Mouse (Mus musculus) kidney, adult 8-10 months (tissue): ENCODE data around the gene Adarb1.

Source experiments
- DNase-seq, 2 experiments: peaks; one replicate each; pipeline ENCODE4 v3.0.0; 2022

Adarb1 gene

GRCm38 (mm10) chr10:77418138-77418537, at the start of gene Adarb1:
Gene Adarb1 (minus strand): TSS chr10:77418270.
- DNase-seq = peak; percentile 87 to 90

DNA sequence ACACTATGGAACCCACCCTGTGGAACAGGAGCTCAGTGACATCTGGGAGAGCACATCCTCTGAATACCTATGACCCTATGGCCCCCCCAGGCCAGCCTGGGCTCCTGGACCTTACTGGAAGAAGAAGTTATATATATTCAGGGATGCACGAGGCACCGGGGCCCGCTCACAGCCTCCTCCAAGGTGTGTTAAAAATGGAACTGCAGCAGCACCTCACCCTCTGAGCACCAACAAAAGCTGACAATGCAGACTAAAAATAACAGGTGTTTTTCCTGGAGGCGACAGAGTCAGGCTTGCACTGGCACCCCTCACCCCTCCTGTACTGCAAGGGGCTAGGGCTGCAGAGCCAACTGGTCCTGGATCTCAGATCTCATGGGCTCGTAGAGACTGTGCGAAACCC, 49.3 kb upstream of the Adarb1 start:
- no peak for DNase-seq

DNA sequence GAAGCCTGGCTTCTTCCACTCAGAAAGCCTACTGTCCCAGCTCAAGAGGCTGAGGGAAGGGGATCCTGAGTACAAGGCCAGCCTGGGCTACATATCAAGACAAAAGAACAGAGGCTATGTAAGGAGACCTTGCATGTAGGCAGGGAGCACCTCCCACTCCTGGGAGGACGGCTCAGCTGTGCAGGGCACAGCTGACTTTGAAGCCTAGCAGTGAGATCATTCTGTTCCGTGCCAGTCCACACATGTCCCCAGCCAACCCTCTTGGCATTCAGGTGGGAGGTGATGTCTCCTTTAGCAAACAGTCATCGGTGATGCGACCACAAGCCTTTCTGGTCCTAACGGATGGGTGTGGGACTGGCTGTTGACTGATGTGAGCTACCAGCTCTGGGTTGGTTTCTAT, 47.8 kb upstream of the Adarb1 start:
- DNase-seq = no peak

DNA sequence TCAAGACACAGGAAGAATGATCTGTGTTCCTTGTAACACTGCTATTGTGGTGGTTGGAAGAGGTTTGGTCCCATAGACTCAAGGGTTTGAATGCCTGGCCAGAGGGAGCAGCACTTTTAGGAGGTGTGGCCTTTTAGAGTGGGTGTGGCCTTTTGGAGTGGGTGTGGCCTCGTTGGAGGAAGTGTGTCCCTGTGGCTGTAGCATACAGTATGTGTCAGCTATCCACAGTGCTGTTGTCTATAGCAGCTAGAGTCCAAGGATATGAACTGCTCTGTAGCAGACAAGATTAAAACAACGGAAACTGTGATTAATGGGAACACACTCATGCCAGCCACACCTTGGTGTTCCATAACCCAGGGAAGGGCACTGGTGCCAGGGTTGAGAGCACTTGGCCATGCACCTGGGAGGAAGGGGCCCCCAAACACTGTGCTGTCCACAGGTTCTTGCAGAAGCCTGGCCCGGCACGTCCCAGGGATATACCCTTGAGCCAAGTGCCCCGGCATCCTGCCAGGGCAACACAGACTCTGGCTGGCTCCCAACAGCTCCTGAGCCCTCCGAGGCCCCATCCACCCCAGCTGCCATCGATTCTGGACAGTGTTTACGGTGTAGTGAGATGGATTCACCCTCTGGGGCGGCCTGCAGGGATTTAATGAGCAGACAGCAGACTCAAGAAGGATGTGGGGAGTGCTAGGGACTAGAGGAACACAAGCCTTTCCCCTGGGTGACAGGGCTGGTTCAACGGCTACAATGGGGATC, 46.3 kb upstream of the Adarb1 start:
- no peak for DNase-seq

DNA sequence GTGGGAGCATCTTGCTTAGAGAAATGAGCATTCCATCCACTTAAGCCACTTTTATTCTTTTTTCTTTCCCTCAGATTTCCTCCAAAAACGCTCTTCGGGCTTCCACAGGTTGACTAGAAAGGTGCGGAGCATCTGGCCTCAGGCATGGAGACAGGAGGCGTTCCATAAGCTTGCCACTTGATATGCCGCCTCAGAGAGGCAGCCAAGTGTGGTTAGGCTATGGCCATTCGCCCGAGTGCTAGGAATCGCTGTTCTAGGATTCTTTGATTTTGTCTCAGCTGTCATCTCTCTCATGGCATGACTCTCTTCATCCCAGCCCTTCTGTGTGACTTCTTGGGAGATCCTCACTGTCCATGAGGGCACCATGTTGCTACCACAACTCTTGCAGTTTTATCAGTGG, 43.1 kb upstream of the Adarb1 start:
- DNase-seq = no peak

- no peak for DNase-seq
Observed at GRCm38 (mm10) chr10:77457701-77458100, 39.6 kb upstream of the Adarb1 start.

DNA sequence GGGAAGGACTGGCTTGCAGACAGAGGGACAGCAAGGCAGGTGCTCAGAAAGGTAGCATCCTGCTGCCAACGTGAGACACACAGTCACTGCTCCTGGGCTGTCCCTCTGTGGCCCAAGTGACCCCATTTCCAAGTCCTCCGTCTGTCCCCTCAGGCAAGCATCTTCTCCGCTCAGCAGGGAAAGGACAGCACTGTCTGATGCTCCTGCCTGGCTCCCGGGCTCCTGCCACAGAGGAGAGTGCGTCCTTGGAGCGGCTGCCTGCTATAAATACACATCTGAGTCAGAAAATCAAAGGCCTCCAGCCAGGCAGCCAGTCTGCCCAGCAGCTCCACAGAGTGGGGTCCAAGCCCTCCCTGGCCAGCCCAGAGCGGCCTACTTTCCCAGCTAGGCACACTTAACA, 38.4 kb upstream of the Adarb1 start:
- no peak for DNase-seq

DNA sequence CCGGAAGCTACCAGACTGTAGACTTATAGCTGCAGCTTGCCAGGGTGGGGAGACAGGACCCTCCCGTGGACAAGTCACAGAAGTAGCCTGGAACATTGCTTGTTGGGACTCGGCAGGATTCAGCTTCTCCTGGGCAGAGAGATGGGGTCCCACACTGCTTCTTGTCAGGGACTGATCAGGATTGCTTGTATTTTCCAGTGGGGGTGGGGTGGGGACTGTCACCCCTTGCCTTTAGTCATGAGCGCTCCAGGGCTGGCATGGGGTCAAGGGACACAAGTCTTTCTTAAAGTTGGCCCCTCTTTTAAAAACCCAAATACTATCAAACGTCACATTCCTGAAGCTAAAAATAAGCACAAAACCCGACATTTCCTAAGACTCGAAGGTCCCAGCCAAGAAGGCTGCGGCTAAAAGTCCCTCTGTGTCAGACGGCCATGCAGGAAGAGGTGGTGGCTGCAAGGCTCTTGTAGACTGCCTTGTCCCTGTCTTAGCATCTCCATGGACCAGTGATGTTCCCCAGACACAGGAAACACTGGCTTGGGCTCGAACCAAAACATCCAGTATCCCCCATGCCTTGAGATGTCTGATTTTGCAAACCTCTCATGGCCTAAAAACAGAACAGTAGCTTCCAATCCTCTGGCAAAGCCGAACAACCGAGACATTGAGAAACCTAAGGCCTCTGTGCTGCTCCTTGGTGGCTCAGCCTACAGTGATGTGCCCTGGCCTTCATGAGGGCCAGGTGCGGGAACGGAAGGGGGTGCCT, 37.4 kb upstream of the Adarb1 start:
- DNase-seq = no peak

- DNase-seq = no peak
Observed at GRCm38 (mm10) chr10:77454795-77455194, 36.7 kb upstream of the Adarb1 start.

DNA sequence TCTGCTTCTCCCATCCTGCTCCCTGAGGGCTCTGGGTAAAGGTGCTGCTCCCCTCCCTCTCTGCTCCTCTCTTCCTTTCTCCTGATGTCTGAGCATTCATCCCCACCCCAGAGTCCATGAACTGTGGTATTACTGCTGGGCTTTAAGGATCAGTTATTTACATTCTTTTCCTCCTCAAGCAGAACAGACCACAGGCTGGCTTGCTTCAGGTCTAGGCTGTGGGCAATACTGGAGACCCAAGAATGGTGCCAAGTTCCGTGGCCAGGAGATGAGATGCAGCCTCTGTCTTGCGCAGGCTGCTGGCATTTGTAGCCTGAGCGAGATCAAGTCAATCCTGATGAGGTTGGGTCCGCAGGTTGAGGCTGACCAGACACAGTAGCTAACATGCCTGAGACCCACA, 33.8 kb upstream of the Adarb1 start:
- no peak for DNase-seq

GRCm38 (mm10) chr10:77450159-77450464, 32.0 kb upstream of the Adarb1 start:
- DNase-seq = no peak

DNA sequence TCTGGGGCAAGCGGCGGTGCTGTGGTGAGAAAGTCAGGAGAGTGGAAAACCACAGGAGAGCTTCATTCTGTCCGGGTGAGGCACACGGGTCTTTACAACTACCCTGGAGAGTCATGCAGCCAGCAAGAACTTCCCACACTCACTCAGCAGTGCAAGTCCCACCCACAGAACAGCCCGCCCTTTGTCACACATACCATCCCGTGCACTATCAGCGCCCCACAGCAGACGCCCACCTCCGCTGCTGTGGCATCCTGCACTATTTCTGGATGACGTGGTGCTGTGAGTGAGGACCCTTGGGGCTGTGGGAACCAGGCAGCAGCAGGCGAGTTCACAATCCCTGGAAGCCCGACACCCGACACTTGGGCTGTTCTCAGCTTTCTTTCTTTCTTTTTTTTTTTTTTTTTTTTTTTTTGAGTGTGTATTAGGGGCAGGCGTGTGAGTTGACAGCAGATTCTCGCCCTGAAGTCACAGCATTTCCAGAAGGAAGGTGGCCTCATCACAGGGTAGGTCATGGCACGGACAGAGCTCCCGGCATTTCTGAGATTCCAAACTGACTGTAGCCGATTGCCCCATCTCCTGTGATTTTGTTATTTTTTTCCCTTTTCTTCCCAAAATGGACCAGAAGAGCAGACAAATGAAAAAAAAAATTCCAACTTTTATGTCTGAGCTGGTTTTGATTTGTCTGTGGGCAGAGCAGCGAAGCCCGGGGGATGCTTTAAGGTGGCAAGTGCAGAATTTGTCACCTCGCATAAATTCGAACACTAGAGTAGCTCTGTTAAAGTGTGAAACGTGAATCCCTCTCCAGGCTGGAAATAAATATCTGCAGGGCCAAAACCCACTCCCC, 31.5 kb upstream of the Adarb1 start:
- no peak for DNase-seq

- DNase-seq = no peak
Observed at GRCm38 (mm10) chr10:77448698-77449247, 30.7 kb upstream of the Adarb1 start.

DNA sequence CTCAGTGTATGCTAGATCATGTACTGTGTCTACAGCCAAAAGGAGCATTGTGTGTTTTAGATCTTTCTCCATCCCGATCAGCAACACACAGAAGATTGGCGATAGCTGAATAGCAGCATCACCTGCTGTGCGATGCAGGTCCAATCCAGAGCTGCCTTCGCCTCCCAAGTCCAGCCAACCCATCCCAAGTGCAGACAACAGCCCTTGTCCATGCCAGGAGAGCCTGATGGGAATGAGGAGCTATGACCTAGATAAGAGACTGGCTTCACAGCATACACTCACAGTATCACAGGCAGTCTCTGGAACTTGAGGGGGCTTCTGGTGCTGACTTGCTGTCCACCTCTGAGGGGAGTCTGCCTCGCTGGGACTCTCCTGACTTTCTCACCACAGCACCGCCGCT, 30.1 kb upstream of the Adarb1 start:
- DNase-seq = no peak

DNA sequence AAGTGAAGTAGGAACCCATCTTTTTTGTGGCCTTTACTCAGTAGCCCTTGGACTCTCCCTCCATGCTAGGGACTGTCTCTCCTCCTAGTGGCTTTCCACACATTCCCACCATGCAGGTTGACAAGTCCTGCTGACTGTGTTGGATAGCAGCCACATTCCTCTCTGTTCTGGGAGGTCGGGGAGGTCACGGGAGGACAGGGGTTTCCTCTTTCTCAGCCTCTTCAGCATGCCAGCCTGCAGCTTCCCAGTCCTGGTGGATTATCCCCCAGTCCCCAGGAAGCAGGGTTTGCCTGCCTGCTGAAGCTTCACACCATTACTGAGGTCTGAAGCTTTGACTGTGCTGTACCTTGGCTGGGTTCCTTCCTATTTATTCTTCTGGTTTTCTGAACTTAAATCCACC, 29.7 kb upstream of the Adarb1 start:
- no peak for DNase-seq

- DNase-seq = peak in 1 of 2 experiments; percentile 58
Observed at GRCm38 (mm10) chr10:77442250-77442649, 24.2 kb upstream of the Adarb1 start.

GRCm38 (mm10) chr10:77441812-77442211, 23.7 kb upstream of the Adarb1 start:
- DNase-seq = no peak

DNA sequence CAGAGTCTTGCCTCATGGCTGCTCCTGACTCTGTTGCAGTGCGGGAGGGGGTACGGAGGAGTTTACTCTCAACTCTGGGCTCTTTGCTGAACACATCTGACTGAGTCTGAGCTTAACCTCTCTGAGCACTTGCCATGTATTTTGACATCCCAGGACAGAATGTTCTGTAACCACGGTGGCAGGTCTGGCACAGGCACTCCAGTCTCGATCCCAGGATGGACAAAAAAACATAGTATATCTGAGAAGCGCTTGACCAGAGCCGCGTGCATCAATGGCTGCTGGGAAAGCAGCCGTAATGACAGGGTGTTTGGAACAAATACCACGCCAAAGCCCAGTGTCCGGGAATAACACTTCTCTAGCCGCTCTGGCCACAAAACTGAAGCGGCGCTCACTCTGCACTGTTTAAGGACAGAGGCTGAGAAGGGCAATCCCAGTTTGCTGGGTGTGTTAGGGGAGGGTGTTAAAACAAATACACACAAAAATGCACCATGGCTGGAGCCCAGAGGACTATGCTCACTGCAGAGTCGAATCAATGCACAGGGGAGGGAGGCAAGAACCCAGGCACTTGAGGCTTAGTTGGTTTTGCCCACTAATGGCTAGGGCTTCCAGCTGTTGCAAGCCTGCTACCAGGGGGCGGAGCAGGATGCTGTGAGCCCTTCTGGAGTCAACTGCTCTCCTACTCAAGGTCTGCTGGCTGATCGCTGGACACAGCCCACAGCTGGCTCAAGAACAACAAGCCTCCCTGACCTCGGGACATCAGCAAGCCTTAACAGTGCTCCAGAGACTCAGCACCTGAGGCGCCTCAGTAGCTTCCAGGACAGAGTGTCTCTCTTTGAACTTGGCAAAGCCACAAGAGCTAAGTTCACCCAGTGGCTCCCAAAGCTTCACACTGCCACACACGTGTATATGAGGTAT, 23.0 kb upstream of the Adarb1 start:
- DNase-seq = peak in 1 of 2 experiments; percentile 73

- DNase-seq = no peak
Observed at GRCm38 (mm10) chr10:77440286-77440685, 22.2 kb upstream of the Adarb1 start.

GRCm38 (mm10) chr10:77439026-77439425, 21.0 kb upstream of the Adarb1 start:
- DNase-seq = no peak

DNA sequence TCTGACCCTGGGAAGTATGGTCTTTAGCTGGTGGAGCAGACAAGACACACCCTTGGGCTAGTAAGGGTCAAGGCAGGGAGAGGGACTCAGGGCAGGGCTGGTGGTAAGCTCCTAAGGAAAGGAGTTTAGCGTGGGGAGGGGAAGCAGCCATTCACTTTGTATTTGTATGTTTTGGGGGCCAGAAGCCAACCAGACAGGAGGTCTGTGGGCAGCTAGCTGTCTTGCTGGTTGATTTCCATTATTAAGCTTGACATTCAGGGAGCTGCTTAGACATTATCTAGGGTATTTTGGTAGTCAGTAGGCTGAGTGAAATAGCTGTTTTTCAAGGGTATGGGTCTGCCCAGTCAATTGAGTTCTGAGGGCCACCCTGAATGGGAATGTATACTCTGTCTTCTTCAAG, 20.0 kb upstream of the Adarb1 start:
- no peak for DNase-seq

DNA sequence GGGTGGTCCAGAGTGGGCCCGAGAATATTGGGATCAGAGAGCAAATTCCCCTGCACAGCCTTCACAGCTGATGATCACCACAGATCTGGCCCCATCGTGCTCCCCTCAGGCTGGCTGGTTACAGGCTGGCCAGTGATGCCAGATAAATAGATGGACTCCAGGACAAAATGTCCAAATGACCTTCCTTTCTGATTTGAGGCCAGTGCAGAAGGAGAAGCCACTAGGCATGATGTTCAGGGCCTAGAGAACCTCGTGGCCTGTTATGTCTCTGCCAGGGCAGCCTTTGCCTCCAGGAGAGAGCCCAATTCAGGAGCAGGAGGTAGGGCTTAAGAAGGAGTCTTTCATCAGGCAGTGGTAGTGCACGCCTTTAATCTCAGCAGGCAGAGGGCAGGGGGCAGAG, 17.3 kb upstream of the Adarb1 start:
- no peak for DNase-seq
